Mouse (Mus musculus): ENCODE results near the gene Smim24. TPM values are rescaled to one million over a fixed set of nuclear protein-coding genes. Genes with fewer than 3 reads are reported as not detected.
A peak's percentile ranks its signal among the peaks of the same experiment; 100 is the strongest.

Gene Smim24
- polyA plus RNA-seq, 1 experiment from 2014 or later: 2.7 TPM

DNA sequence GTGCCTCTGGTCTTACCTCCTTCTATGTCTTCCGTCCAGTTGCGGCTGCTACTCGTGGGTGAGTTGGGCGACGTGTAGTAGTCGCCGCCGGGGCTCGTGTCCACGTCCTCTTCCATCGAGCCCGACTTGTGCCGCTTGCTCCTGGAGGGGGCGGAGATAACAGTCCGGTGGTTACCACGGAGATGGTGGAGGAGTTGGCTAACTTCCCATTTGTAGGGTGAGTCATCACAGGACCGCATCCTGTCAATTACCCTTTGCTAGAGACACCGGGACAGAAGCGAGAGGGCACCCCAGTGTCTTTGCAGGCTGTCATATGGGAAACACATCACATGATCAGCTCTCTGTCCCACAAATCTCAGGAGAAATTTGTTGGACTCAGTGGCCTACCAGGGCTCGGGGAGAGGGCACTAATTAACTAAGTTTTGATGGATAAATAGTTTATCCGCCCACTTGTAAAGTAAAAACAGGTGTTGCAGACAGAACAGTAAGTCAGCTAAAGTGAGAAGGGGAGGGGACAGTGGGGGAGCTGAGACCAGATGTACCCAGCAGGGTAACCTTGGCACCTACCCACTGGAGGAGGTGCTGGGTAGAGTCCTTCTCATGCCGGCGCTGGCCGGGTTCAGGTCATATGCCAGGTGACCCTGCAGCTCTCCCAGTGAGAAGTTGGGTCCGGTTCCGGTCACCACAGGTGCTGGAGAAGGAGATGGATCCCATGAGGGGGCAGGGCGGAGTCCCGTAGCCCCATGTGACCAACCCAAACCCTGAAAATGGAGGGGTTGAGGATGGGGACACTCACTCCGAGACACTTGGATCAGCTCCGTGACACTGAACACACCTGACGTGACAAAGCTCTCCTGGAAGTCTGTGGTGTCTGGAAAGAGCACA lies 14.9 kb downstream of the Smim24 start:
- peak; percentile 59 for DNase-seq (ENCODE audit: low spot score)
- no peak for ATAC-seq (ENCODE audit: low FRiP score)
- Histone ChIP-seq H3K36me3 (ENCODE audit: control insufficient read depth, insufficient read depth, low read length) (no peaks in the 10 kb centered on the region), H3K9ac (ENCODE audit: low read depth, low read length) (peak overlapping the region; percentile 45), H3K4me2 (replicated peaks; ENCODE audit: low read depth, low read length) (peak overlapping the region; percentile 26), H3K27ac (ENCODE audit: low read depth, low read length) (peak overlapping the region; percentile 10; the same call in 1 of the 2 replicates), H3K4me3 (ENCODE audit: low read depth, low read length) (peak overlapping the region; percentile 23; the same call in 1 of the 2 replicates), H3K4me1 (replicated peaks; ENCODE audit: control insufficient read depth, insufficient read depth, low read length) (peaks cover 32% of the 10 kb centered on the region), H3K27me3 (ENCODE audit: control insufficient read depth, insufficient read depth, low read length) (peaks cover 22% of the 10 kb centered on the region), H3K9me3 (ENCODE audit: control insufficient read depth, low read length) (no peaks in the 10 kb centered on the region)
- 28% methylated on average over 31 of the region's 31 CpGs for WGBS

GRCm38 (mm10) chr10:81408424-81408729 lies 15.5 kb downstream of the Smim24 start:
- H3K4me2 ChIP-seq (replicated peaks; ENCODE audit: low read depth, low read length): no peak overlapping the region
- H3K9ac ChIP-seq (ENCODE audit: low read depth, low read length): no peak overlapping the region
- WGBS: 37% methylated on average over 13 of the region's 13 CpGs

GRCm38 (mm10) chr10:81408871-81409291 lies 16.0 kb downstream of the Smim24 start:
- Histone ChIP-seq H3K27me3 (ENCODE audit: control insufficient read depth, insufficient read depth, low read length) (peaks cover 22% of the 10 kb centered on the region), H3K27ac (ENCODE audit: low read depth, low read length) (peak overlapping the region; percentile 53), H3K9ac (ENCODE audit: low read depth, low read length) (no peak overlapping the region), H3K4me3 (ENCODE audit: low read depth, low read length) (no peak overlapping the region), H3K4me2 (replicated peaks; ENCODE audit: low read depth, low read length) (no peak overlapping the region), H3K9me3 (ENCODE audit: control insufficient read depth, low read length) (no peaks in the 10 kb centered on the region), H3K4me1 (replicated peaks; ENCODE audit: control insufficient read depth, insufficient read depth, low read length) (peaks cover 26% of the 10 kb centered on the region), H3K36me3 (ENCODE audit: control insufficient read depth, insufficient read depth, low read length) (no peaks in the 10 kb centered on the region)
- DNase-seq (ENCODE audit: low spot score): peak; percentile 79
- peak; percentile 26; the same call in 1 of the 2 replicates for ATAC-seq (ENCODE audit: low FRiP score)
- 17% methylated on average over 9 of the region's 9 CpGs for WGBS

More at GRCm38 (mm10) chr10:81408424-81408729, 15.5 kb downstream of the Smim24 start:
- Histone ChIP-seq H3K36me3 (ENCODE audit: control insufficient read depth, insufficient read depth, low read length) (no peaks in the 10 kb centered on the region), H3K4me3 (ENCODE audit: low read depth, low read length) (no peak overlapping the region), H3K27me3 (ENCODE audit: control insufficient read depth, insufficient read depth, low read length) (peaks cover 22% of the 10 kb centered on the region), H3K27ac (ENCODE audit: low read depth, low read length) (peak overlapping the region; percentile 53; the same call in 1 of the 2 replicates), H3K4me1 (replicated peaks; ENCODE audit: control insufficient read depth, insufficient read depth, low read length) (peaks cover 26% of the 10 kb centered on the region), H3K9me3 (ENCODE audit: control insufficient read depth, low read length) (no peaks in the 10 kb centered on the region)
- DNase-seq (ENCODE audit: low spot score) (no peak), ATAC-seq (ENCODE audit: low FRiP score) (no peak)

DNA sequence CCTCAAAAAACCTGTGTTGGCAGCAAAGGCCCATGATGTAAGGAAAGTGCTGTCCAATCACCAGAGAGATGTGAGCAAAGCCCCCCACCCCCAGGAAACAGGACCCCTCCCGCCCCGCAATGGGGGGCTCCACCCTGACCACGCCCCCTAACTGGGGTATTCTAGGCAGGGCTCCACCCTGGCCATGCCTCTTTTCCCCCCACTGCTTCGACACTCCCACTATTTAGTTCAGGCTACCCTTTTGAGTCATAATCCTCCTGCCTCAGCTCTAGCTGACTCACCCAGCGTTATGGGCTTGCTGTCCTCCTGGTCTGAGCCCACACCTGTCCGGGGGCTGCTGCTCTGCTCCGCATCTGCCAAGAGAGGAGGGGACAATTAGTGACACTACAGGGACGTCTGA lies 16.5 kb downstream of the Smim24 start:
- H3K27me3 ChIP-seq (ENCODE audit: control insufficient read depth, insufficient read depth, low read length): peaks cover 20% of the 10 kb centered on the region
- peaks cover 27% of the 10 kb centered on the region for H3K4me1 ChIP-seq (replicated peaks; ENCODE audit: control insufficient read depth, insufficient read depth, low read length)
- ATAC-seq (ENCODE audit: low FRiP score) (no peak), DNase-seq (ENCODE audit: low spot score) (no peak)
- 18% methylated on average over 8 of the region's 8 CpGs for WGBS
- no peak overlapping the region for H3K4me2 ChIP-seq (replicated peaks; ENCODE audit: low read depth, low read length)
- H3K9ac ChIP-seq (ENCODE audit: low read depth, low read length): 0 out of 2 replicates have a peak overlapping the region, but pooled peaks have one; percentile 27
- H3K9me3 ChIP-seq (ENCODE audit: control insufficient read depth, low read length): no peaks in the 10 kb centered on the region
- H3K4me3 ChIP-seq (ENCODE audit: low read depth, low read length): no peak overlapping the region
- H3K36me3 ChIP-seq (ENCODE audit: control insufficient read depth, insufficient read depth, low read length): no peaks in the 10 kb centered on the region
- H3K27ac ChIP-seq (ENCODE audit: low read depth, low read length): peak overlapping the region; percentile 53

DNA sequence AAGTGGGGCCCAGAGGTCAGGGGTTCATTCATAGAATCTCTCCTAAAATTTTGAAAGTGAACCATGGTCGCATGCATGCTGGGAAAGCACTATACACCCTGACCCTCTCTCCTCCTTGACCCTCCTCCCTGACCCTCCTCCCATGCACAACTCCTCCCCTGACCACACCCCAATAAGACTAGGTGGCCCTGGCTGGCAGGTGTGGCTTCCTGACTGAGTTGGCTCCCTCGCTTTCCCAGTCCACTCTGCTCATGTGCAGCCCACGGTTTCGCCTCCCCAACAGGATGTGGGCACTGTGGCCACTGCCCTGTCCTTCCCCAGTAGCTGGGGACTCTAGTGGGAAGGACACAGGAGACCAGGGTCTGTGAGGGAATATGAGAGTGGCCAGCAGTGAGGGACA lies 17.5 kb downstream of the Smim24 start:
- Histone ChIP-seq H3K4me2 (replicated peaks; ENCODE audit: low read depth, low read length) (no peak overlapping the region), H3K4me1 (replicated peaks; ENCODE audit: control insufficient read depth, insufficient read depth, low read length) (peaks cover 30% of the 10 kb centered on the region), H3K36me3 (ENCODE audit: control insufficient read depth, insufficient read depth, low read length) (no peaks in the 10 kb centered on the region), H3K27me3 (ENCODE audit: control insufficient read depth, insufficient read depth, low read length) (peaks cover 20% of the 10 kb centered on the region), H3K9ac (ENCODE audit: low read depth, low read length) (no peak overlapping the region), H3K9me3 (ENCODE audit: control insufficient read depth, low read length) (no peaks in the 10 kb centered on the region), H3K27ac (ENCODE audit: low read depth, low read length) (peak overlapping the region; percentile 53; the same call in 1 of the 2 replicates), H3K4me3 (ENCODE audit: low read depth, low read length) (no peak overlapping the region)
- ATAC-seq (ENCODE audit: low FRiP score): no peak
- 60% methylated on average over 4 of the region's 4 CpGs for WGBS
- DNase-seq (ENCODE audit: low spot score): no peak

- no peak for ATAC-seq (ENCODE audit: low FRiP score)
- H3K27ac ChIP-seq (ENCODE audit: low read depth, low read length): peak overlapping the region; percentile 58; the same call in 1 of the 2 replicates
These were observed 18.1 kb downstream of the Smim24 start for GRCm38 (mm10) chr10:81410981-81411380.

DNA sequence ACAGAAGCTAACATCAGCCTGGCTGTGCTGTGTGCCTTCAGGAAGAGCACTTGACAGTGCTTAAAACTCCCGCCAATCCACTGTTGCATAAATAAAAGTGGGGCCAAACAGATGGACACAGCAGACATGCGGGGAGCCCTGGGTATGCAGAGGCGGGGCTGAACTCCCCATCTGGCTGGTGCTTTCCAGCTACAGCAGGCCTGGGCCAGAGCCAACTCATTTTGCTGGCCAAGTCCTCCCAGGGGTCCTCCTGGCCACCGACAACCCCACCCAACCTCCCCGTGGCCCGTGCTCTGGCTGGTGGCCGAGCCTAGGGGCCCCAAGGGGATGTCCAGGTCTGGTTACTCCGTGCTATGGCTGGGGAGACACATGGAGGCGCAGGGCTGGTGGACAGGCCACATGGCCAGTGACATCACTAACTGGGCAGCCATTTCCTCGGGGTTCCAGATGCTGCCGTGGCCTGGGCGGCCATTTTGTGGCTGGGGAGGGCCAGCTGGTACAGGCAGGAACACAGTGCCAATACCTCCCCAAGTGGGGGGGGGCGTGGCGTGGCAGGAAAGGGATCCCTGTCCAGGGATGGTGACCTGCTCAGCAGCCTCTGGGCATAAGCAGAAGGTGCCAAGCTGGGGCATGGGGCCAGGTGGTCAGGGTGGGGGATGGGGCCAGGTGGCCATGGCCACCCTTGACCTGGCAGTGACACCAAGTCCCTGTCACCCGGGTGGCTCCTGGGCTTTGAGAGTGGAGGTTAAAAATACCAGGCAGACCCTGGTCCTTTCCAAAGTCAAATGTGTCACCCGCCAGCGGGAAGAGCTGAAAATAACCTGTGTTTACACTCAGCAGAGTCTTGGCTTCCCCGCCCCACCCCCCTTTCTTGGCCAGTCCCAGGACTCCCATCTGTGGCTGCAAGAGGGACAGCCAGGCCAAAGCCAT lies 18.9 kb downstream of the Smim24 start:
- no peak overlapping the region for H3K9ac ChIP-seq (ENCODE audit: low read depth, low read length)
- no peak overlapping the region for H3K4me2 ChIP-seq (replicated peaks; ENCODE audit: low read depth, low read length)
- 77% methylated on average over 18 of the region's 18 CpGs for WGBS
- DNase-seq (ENCODE audit: low spot score) (no peak), ATAC-seq (ENCODE audit: low FRiP score) (no peak)
- H3K4me1 ChIP-seq (replicated peaks; ENCODE audit: control insufficient read depth, insufficient read depth, low read length): peaks cover 32% of the 10 kb centered on the region
- peaks cover 16% of the 10 kb centered on the region for H3K27me3 ChIP-seq (ENCODE audit: control insufficient read depth, insufficient read depth, low read length)
- H3K4me3 ChIP-seq (ENCODE audit: low read depth, low read length): no peak overlapping the region
- H3K9me3 ChIP-seq (ENCODE audit: control insufficient read depth, low read length): no peaks in the 10 kb centered on the region
- peak overlapping the region; percentile 58 for H3K27ac ChIP-seq (ENCODE audit: low read depth, low read length)
- no peaks in the 10 kb centered on the region for H3K36me3 ChIP-seq (ENCODE audit: control insufficient read depth, insufficient read depth, low read length)

More at GRCm38 (mm10) chr10:81410981-81411380, 18.1 kb downstream of the Smim24 start:
- peaks cover 30% of the 10 kb centered on the region for H3K4me1 ChIP-seq (replicated peaks; ENCODE audit: control insufficient read depth, insufficient read depth, low read length)
- no peak overlapping the region for H3K4me3 ChIP-seq (ENCODE audit: low read depth, low read length)
- H3K27me3 ChIP-seq (ENCODE audit: control insufficient read depth, insufficient read depth, low read length): peaks cover 20% of the 10 kb centered on the region
- H3K9ac ChIP-seq (ENCODE audit: low read depth, low read length): no peak overlapping the region
- no peak overlapping the region for H3K4me2 ChIP-seq (replicated peaks; ENCODE audit: low read depth, low read length)
- 82% methylated on average over 9 of the region's 9 CpGs for WGBS
- no peak for DNase-seq (ENCODE audit: low spot score)
- H3K9me3 ChIP-seq (ENCODE audit: control insufficient read depth, low read length): no peaks in the 10 kb centered on the region
- H3K36me3 ChIP-seq (ENCODE audit: control insufficient read depth, insufficient read depth, low read length): no peaks in the 10 kb centered on the region

DNA sequence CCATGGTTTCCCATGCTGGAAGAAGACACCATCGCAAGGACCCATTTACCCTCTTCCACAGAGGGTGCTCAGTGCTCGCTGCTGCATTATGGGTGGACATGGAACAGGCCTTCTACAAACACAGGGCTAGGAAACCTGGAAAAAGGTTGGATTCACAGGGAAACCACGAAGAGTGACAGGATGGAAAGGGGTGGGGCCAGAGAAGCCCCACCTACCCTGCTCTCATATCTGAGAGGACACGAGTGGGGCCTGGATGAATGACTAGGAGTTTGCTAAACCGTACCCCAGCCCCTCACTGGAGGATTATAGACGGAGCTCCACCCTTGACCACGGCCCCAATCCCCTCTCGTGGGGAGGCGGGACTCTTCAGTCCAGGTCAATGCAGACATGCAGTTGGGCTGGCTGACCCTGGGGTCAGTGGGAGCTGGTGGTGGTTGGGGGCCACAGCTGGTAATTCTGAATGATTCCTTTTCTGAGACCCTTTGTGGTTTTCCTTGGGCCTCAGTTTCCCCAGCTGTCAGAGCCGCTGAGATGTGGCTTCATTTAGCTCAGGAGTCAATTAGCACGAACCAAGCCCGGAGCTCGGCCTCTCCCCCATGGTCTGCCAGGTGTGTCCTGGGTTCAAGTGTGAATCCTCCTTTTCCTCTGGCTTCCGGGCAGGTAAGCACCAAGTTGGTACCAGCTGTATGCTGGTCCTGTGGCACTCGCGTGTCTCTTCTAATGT lies 19.9 kb downstream of the Smim24 start:
- WGBS: 78% methylated on average over 16 of the region's 16 CpGs
- no peak for ATAC-seq (ENCODE audit: low FRiP score)
- H3K4me1 ChIP-seq (replicated peaks; ENCODE audit: control insufficient read depth, insufficient read depth, low read length): peaks cover 31% of the 10 kb centered on the region
- no peaks in the 10 kb centered on the region for H3K9me3 ChIP-seq (ENCODE audit: control insufficient read depth, low read length)
- H3K36me3 ChIP-seq (ENCODE audit: control insufficient read depth, insufficient read depth, low read length): no peaks in the 10 kb centered on the region
- H3K4me3 ChIP-seq (ENCODE audit: low read depth, low read length): no peak overlapping the region
- DNase-seq (ENCODE audit: low spot score): no peak
- peaks cover 8% of the 10 kb centered on the region for H3K27me3 ChIP-seq (ENCODE audit: control insufficient read depth, insufficient read depth, low read length)
- no peak overlapping the region for H3K9ac ChIP-seq (ENCODE audit: low read depth, low read length)
- no peak overlapping the region; the same call in 1 of the 2 replicates for H3K27ac ChIP-seq (ENCODE audit: low read depth, low read length)
- H3K4me2 ChIP-seq (replicated peaks; ENCODE audit: low read depth, low read length): no peak overlapping the region

All from hindbrain, embryonic 11.5 days (tissue).